In the genomic region with DNA sequence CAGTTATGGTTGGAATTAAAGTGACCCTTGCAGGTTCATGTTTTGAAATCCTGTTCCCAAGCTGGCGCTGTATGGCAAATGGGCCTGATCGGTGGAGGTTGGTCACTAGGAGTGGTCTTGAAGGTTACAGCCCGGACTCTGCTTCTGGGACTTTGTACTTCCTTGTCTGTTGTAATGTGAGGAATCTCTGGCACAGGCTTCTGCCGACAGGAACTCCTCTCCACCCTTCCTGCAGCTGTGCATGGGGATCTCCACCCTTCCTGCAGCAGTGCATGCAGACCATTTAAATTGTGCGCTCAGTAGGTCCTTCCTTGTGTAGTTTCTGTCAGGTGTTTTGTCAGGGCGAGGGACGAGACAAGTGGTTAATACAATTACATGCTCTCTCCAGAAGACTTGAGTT, we compare ENCODE assay signal across 9 mouse cellular contexts. TPM values are rescaled to one million over a fixed set of nuclear protein-coding genes. Genes with fewer than 3 reads are reported as not detected.
DNase-seq lines count a peak whose midpoint lies in the region; ATAC-seq and TF ChIP-seq lines count a peak whose summit lies in the region.
"Had no signal": no experiment of that assay in that cellular context is flagged by ENCODE, and none has a peak within 500 bp of the region (broad histone marks: within the 10 kb centered on the region; RNA-seq: fewer than 3 reads in every experiment).

No protein-coding gene starts in this region.

- no peak overlapping the region for H3K4me3 ChIP-seq in heart, postnatal 0 days (ENCODE audit: low read depth, low read length)
- H3K4me3 ChIP-seq in liver, postnatal 0 days (ENCODE audit: low read depth, low read length) = no peak overlapping the region
- H3K4me3 ChIP-seq in thymus, adult 2 months (ENCODE audit: control insufficient read depth, insufficient read depth, low read length) = no peak overlapping the region
- H3K4me3 ChIP-seq in forebrain, embryonic 15.5 days = no peak overlapping the region
- H3K4me3 ChIP-seq: limb, embryonic 15.5 days had no signal

- no peaks in the 10 kb centered on the region for H3K27me3 ChIP-seq in heart, postnatal 0 days (ENCODE audit: control insufficient read depth, insufficient read depth, low read length)
- H3K27me3 ChIP-seq in liver, postnatal 0 days (ENCODE audit: insufficient read depth, low read length) = no peaks in the 10 kb centered on the region
- H3K27me3 ChIP-seq in thymus, adult 2 months (ENCODE audit: control insufficient read depth, insufficient read depth, low read length) = no peaks in the 10 kb centered on the region
- H3K27me3 ChIP-seq in forebrain, embryonic 15.5 days = no peaks in the 10 kb centered on the region
- H3K27me3 ChIP-seq: limb, embryonic 15.5 days had no signal

- peak overlapping the region; percentile 84 for H3K27ac ChIP-seq in heart, postnatal 0 days (ENCODE audit: low read depth)
- H3K27ac ChIP-seq in liver, postnatal 0 days (ENCODE audit: low read depth) = no peak overlapping the region
- H3K27ac ChIP-seq in thymus, adult 2 months (ENCODE audit: control insufficient read depth, insufficient read depth, low read length) = no peak overlapping the region
- H3K27ac ChIP-seq in forebrain, embryonic 15.5 days (replicated peaks) = no peak overlapping the region
- H3K27ac ChIP-seq: limb, embryonic 15.5 days had no signal

- 31% methylated on average over 7 of the region's 7 CpGs for WGBS in heart, postnatal 0 days
- WGBS in liver, postnatal 0 days (ENCODE audit: insufficient replicate concordance) = 43% methylated on average over 7 of the region's 7 CpGs
- WGBS in thymus, adult 2 months = 91% methylated on average over 7 of the region's 7 CpGs
- WGBS in forebrain, embryonic 15.5 days = 90% methylated on average over 7 of the region's 7 CpGs

- peak; percentile 16 for DNase-seq in CD4-positive, CD25-positive, alpha-beta regulatory T cell, adult 2 months (ENCODE audit: low read depth, low spot score)
- DNase-seq in ZHBTc4 (ENCODE audit: low read depth, low spot score) = peak; percentile 87
- DNase-seq in heart, postnatal 0 days (ENCODE audit: low spot score) = peak; percentile 80
- peak; percentile 19 for DNase-seq in liver, postnatal 0 days
- no peak for DNase-seq in thymus, adult 2 months
- DNase-seq in urinary bladder, postnatal 10 days (ENCODE audit: low spot score) = no peak
- DNase-seq in cerebellum, adult 8-10 months = no peak

- TF ChIP-seq EP300 in heart, postnatal 0 days (IDR thresholded peaks at IDR 0.05; ENCODE audit: low read depth) = peak; percentile 80
- no peak for TF ChIP-seq EP300 in liver, postnatal 0 days (IDR thresholded peaks at IDR 0.05; ENCODE audit: low read depth)

- ATAC-seq in heart, postnatal 0 days (ENCODE audit: insufficient read depth, low read depth) = peak; percentile 78
- ATAC-seq in liver, postnatal 0 days = peak; percentile 59
- no peak for ATAC-seq in forebrain, embryonic 15.5 days (replicated peaks)

- H3K36me3 ChIP-seq in heart, postnatal 0 days (replicated peaks; ENCODE audit: control insufficient read depth, insufficient read depth, low read length) = no peaks in the 10 kb centered on the region
- no peaks in the 10 kb centered on the region for H3K36me3 ChIP-seq in liver, postnatal 0 days (replicated peaks; ENCODE audit: insufficient read depth, low read length)
- H3K36me3 ChIP-seq in thymus, adult 2 months (ENCODE audit: control insufficient read depth, insufficient read depth, low read length) = no peaks in the 10 kb centered on the region
- H3K36me3 ChIP-seq in forebrain, embryonic 15.5 days = no peaks in the 10 kb centered on the region
- H3K36me3 ChIP-seq: limb, embryonic 15.5 days had no signal

- H3K4me1 ChIP-seq in heart, postnatal 0 days (ENCODE audit: control insufficient read depth, insufficient read depth) = peaks cover 29% of the 10 kb centered on the region
- H3K4me1 ChIP-seq in liver, postnatal 0 days (ENCODE audit: insufficient read depth) = peaks cover 12% of the 10 kb centered on the region
- peaks cover 4% of the 10 kb centered on the region for H3K4me1 ChIP-seq in thymus, adult 2 months (replicated peaks; ENCODE audit: control insufficient read depth, insufficient read depth, low read length)
- no peaks in the 10 kb centered on the region for H3K4me1 ChIP-seq in forebrain, embryonic 15.5 days

- H3K9ac ChIP-seq in heart, postnatal 0 days (replicated peaks; ENCODE audit: low read depth, low read length) = no peak overlapping the region
- H3K9ac ChIP-seq in liver, postnatal 0 days (replicated peaks) = no peak overlapping the region
- no peak overlapping the region for H3K9ac ChIP-seq in forebrain, embryonic 15.5 days (replicated peaks)
- H3K9ac ChIP-seq: limb, embryonic 15.5 days had no signal

- TF ChIP-seq POLR2A in thymus, adult 2 months (IDR thresholded peaks at IDR 0.05; ENCODE audit: control insufficient read depth, extremely low read depth, insufficient read depth, low read length, poor library complexity) = no peak

- H3K9me3 ChIP-seq in heart, postnatal 0 days (replicated peaks; ENCODE audit: control insufficient read depth, low read length) = no peaks in the 10 kb centered on the region
- no peaks in the 10 kb centered on the region for H3K9me3 ChIP-seq in liver, postnatal 0 days (ENCODE audit: low read length)
- H3K9me3 ChIP-seq in forebrain, embryonic 15.5 days = no peaks in the 10 kb centered on the region
- H3K9me3 ChIP-seq: limb, embryonic 15.5 days had no signal

- TF ChIP-seq CTCF in heart, postnatal 0 days (IDR thresholded peaks at IDR 0.05; ENCODE audit: low read depth) = no peak
- no peak for TF ChIP-seq CTCF in liver, postnatal 0 days (IDR thresholded peaks at IDR 0.05; ENCODE audit: low read depth)
- no peak for TF ChIP-seq CTCF in thymus, adult 2 months (IDR thresholded peaks at IDR 0.05; ENCODE audit: borderline replicate concordance, control insufficient read depth, extremely low read depth, insufficient read depth, low read length, poor library complexity)

- H3K4me2 ChIP-seq in heart, postnatal 0 days (ENCODE audit: low read depth, low read length) = peak overlapping the region; percentile 27; the same call in 1 of the 2 replicates
- no peak overlapping the region for H3K4me2 ChIP-seq in liver, postnatal 0 days (ENCODE audit: low read depth, low read length)
- no peak overlapping the region for H3K4me2 ChIP-seq in forebrain, embryonic 15.5 days (replicated peaks)
- H3K4me2 ChIP-seq: limb, embryonic 15.5 days had no signal

RNA-seq across cellular contexts. Expression of gene Fbxw7, which starts 37.8 kb away (rescaled TPM):
- 11.8 and 13.8 TPM in 2 replicates for total RNA-seq in heart, postnatal 0 days (2014; rRNA removed; ENCODE audit: low replicate concordance)
- polyA plus RNA-seq in heart, postnatal 0 days (2015; fragmentation: Nextera tagmentation; extraction: Ambion mirVana) = 19.3 and 21.6 TPM in 2 replicates
- polyA plus RNA-seq in liver, postnatal 0 days (2015; fragmentation: Nextera tagmentation; extraction: Ambion mirVana) = 2.4 and 2.8 TPM in 2 replicates
- 8.0 and 8.3 TPM in 2 replicates for polyA plus RNA-seq in thymus, adult 2 months (2012; rRNA removed)
- 33.2 and 37.6 TPM in 2 replicates for polyA plus RNA-seq in forebrain, embryonic 15.5 days (2015; fragmentation: Nextera tagmentation; extraction: Ambion mirVana)

Comparison
In these comparisons a context has a peak if more than half of its experiments do, and no peak if none do; other contexts are left out.
1. DNase-seq: peak in CD4-positive, CD25-positive, alpha-beta regulatory T cell, adult 2 months (single experiment), ZHBTc4 (single experiment), heart, postnatal 0 days (single experiment) and liver, postnatal 0 days (single experiment); none in thymus, adult 2 months (single experiment), urinary bladder, postnatal 10 days (single experiment) and cerebellum, adult 8-10 months (single experiment).